Mouse (Mus musculus) embryo, embryonic 10 days (tissue): Measurements from ENCODE around the gene Vmn1r206.
"Not testable (repeated sequence)": the region's sequence is repeated elsewhere in the genome, so short reads cannot be mapped to it uniquely, and the experiment has no call there.

ENCODE experiments used
- DNase-seq: peaks from one replicate; pipeline ENCODE4 v3.0.0-alpha.2; 2015; ENCODE audit warnings: low spot score

The Vmn1r206 gene

GRCm38 (mm10) chr13:22624151-22624550 is at the start of gene Vmn1r206:
Vmn1r206 (minus strand) TSS chr13:22624251.
- not testable (repeated sequence) for DNase-seq

- no peak for DNase-seq
Measured at GRCm38 (mm10) chr13:22592900-22593299, 31.2 kb downstream of the Vmn1r206 start, which contains the start of gene Vmn1r205. Vmn1r205 (minus strand) TSS chr13:22593000.

DNA sequence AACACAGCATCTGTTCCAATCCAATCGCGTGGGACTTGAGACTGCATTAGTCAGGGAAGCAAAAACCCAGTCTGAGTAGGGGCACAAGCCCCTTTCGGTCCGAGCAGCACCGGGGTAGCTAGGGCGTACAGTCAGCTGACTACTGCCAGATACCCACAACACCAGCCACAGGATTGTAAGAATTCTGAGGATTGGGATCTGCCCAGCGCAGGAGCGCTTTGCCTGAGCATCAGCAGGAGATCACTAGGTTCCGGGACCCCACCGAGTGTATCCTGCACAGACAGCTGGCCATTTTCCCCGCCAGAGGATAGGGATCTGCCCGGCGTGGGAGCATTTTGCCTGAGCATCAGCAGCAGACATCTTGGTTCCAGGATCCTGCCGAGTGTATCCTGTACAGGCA is 40.7 kb downstream of the Vmn1r206 start:
- not testable (repeated sequence) for DNase-seq

GRCm38 (mm10) chr13:22574911-22575310 is 49.1 kb downstream of the Vmn1r206 start:
- DNase-seq = not testable (repeated sequence)
